Mouse (Mus musculus) ovary, adult 18-20 months (tissue): ENCODE data around the gene Rai14.
"Not testable (repeated sequence)": the region's sequence is repeated elsewhere in the genome, so short reads cannot be mapped to it uniquely, and the experiment has no call there.

Source experiments
- DNase-seq: peaks from one replicate; pipeline ENCODE4 v3.0.0; 2022; ENCODE audit warnings: low spot score, mixed read lengths

Gene Rai14

GRCm38 (mm10) chr15:10609107-10609506, 105.3 kb downstream of the Rai14 start:
- no peak for DNase-seq

GRCm38 (mm10) chr15:10608508-10609098, 105.8 kb downstream of the Rai14 start:
- no peak for DNase-seq

- no peak for DNase-seq
These were observed 115.0 kb downstream of the Rai14 start for GRCm38 (mm10) chr15:10599413-10599812.

- DNase-seq, result no peak
These were observed 115.9 kb downstream of the Rai14 start for GRCm38 (mm10) chr15:10598259-10599225.

DNA sequence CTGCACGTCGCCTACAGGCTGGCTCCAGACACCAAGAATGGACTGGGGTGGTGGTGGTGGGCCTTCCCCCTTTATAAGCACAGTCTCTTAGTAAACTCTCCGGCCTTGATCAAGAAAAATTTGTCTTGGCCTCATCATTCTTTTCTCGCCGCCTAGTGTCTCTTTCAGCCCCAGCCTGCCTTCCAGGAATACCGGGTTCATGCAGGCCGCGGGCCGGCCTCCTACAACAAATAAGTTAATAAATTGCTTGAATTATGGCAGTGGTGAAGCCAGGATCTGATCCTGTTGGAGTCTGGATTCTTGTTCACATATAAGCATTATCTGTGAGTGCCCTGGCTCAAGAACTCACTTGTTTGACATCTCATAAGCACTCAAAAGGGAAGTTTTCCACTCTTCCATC, 117.6 kb downstream of the Rai14 start:
- DNase-seq, result no peak

- DNase-seq, result no peak
These were observed 119.0 kb downstream of the Rai14 start for GRCm38 (mm10) chr15:10595408-10595807.

DNA sequence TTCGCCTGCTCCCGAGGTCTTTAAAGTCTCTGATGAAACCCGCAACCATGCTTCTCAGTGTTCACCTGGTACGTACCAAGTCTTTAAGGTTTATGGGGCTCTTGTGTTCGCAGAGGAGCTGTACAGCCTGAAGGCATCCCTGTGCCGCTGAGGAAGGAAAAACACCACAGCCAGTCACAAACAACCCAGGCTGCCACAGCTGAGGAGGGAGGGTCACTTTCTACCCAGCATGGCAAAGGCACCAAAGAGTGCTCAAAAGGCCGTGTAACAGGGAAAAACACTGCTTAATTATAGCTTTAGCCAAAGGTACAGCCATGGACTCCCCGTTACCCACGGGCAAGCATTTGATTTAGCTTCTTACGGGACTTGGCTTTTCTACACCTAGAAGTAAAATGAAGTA, 119.5 kb downstream of the Rai14 start:
- DNase-seq, result no peak

DNA sequence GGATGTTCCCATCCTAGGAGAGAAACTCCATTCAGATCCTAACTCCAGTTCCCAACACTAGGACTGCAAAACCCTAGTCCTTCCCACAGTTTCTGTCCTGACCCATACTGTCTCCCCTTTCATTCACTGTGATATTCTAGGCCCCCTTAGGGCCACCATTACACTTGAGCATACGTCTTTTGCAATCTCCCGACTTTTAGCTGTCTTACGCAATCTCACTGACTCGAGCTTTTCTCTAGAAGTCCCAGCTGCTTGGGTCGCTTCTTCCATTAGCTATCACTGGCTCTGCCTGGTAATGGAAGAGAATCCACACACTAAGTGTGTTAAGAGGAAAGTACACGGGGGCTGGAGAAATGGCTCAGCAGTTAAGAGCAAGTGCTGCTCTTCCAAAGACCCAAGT, 121.3 kb downstream of the Rai14 start:
- DNase-seq, result no peak

DNA sequence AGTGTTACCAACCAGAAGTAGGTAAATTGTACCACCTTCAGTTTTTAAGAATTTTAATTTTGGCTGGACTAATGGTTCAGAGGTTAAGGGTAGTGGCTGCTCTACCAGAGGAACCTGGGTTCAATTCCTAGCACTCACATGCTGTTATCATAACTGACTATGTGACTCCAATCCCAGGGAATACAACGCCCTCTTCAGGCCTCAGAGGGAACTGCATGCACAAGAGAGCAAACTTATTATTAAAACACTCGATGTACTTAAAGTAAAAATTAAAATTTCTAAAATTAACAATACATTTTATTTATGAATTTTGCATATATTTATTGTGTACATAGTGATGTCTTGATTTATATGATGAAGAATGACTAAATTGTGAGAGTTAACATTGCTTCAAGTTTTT, 127.9 kb downstream of the Rai14 start:
- DNase-seq, result no peak

- DNase-seq, result no peak
These were observed 129.9 kb downstream of the Rai14 start for GRCm38 (mm10) chr15:10584359-10585187.

DNA sequence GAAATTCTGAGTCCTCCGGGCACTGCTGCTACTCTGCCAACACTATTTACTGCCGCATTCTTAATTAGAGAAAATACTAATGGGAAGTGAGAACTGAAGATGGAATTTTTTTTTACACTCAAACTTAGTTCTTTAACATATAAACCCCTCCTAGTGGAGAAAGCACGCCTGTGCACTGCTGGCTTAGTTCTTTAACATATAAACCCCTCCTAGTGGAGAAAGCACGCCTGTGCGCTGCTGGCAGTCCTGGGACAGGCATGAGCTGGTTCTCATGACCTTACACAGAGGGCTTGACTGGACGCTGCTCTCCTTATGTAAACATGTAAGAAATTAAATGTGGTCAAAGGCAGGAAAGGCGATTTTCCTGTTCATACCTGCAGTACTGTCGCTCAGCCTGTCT, 131.0 kb downstream of the Rai14 start:
- peak; percentile 16 for DNase-seq

- no peak for DNase-seq
These were observed 135.3 kb downstream of the Rai14 start for GRCm38 (mm10) chr15:10579159-10579558.

DNA sequence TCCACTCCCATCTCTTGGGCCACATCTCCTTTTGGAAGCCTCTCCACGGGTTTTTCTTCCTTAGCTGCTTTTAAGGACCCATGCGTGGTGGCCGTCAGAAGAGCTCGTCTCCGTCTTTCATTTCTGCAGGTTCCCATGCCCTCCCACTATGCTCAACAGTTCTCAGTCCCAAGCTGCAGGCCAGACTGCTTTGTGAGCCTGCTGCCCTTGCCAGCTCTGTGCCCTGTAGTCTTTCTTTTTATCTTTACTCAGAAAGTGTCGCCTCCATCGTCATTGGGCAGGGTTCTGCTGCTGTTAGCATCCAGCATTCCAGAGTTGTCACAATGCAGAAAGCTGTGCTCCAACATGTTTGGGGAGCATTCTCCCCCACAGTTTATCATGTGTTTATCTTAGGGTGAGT, 147.9 kb downstream of the Rai14 start:
- no peak for DNase-seq

GRCm38 (mm10) chr15:10564201-10564600, 150.2 kb downstream of the Rai14 start:
- DNase-seq, result no peak

DNA sequence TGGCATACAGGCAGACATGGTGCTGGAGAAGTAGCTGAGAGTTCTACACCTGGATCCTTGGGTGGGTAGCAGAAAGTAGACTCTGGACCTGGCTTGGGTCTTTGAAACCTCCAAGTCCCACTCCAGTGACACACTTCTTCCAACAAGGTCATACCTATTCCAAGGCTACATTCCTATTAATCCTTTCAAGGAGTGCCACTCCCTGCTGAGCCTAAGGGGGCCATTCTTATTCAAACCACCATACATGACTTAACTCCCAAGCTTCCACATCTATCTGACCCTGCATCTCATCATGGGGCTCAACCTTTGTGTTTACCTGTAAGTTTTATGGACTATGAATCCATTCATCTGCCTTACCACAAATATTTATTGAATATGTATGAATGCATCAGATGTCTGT, 152.1 kb downstream of the Rai14 start:
- DNase-seq, result no peak

- DNase-seq, result no peak
These were observed 154.4 kb downstream of the Rai14 start for GRCm38 (mm10) chr15:10560005-10560404.

DNA sequence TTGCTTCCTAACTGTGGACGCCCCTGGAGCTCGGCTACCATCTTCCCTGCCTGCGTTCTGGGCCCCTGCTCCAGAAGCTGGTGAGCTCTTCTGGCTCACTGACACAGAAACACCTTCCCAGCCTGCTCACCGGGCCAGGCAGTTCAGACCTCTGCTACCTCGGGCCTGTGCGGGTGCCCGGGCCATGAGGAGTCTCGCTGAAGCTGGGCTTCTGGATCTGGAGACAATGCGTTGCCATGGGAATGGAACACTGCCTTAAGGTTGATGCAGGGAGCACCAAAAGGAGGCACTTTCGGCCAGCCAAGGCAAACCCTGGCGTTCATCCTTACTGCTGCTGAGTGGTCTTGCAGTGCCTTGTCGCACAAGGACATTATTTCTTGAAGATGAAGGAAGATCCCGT, 156.0 kb downstream of the Rai14 start, which contains the start of gene Ttc23l:
Gene Ttc23l (minus strand): TSS at position 204 of the 400 bp plus-strand sequence.
- DNase-seq, result no peak

DNA sequence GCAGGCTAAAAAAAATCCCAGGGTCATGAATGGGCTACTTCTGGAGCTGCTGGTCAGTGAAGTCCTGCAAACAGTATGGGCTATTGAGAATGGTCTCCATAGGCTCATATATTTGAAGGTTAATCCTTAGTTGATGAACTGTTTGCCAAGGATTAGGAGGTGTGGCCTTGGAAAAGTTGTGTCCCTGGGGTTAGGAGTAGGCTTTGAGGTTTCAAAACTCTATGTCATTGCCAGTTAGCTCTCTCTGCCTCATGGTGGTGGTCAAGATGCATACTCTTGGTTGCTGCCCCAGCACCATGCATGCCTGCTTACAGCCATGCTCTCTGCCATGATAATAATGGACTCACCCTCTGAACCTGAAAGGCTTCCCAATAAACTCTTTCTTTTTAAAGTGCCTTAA, 160.1 kb downstream of the Rai14 start:
- DNase-seq, result no peak

DNA sequence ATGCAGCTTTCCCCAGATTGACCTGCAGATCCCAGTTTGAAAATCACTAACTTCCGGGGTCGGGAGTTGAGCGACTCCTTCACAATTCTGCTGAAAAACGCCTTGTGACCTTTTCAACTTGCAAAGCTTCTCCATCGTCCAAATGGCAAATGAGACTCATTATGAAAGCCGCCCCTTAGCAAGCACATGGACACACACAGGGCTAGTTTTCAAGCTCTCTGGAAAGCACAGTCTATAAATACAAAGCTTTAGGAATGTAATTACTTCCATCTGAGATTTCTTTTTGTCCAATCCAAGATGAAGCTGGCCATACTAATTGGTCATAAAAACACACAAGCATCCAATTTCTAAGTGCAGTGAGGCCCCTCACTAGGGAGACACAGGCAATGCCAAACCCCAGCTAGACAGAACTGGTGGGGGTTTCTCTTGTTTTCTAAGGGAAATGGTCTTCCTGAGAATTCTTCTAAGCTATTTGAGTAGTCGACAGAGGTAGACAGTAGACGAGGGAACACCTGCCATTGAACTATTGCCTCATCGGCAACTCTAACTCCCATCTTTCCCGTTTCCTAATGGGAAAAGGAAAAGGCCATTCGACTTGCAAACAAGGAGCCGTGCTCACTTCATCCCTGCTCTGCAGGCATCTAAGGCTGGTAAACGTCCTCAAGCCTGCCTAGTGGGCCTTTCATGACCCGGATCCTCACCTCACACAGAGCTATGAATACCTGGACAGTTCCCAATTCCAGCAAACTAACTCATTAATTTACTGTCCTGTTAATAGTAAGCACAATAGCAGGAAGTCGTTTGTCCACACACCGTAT, 173.9 kb downstream of the Rai14 start:
- no peak for DNase-seq

GRCm38 (mm10) chr15:10535969-10536368, 178.5 kb downstream of the Rai14 start:
- no peak for DNase-seq

- DNase-seq, result no peak
These were observed 179.8 kb downstream of the Rai14 start for GRCm38 (mm10) chr15:10534591-10534990.

- DNase-seq, result not testable (repeated sequence)
These were observed 181.1 kb downstream of the Rai14 start for GRCm38 (mm10) chr15:10533361-10533760.
